Comparison of ENCODE assay signal across 22 mouse cellular contexts in the genomic region with DNA sequence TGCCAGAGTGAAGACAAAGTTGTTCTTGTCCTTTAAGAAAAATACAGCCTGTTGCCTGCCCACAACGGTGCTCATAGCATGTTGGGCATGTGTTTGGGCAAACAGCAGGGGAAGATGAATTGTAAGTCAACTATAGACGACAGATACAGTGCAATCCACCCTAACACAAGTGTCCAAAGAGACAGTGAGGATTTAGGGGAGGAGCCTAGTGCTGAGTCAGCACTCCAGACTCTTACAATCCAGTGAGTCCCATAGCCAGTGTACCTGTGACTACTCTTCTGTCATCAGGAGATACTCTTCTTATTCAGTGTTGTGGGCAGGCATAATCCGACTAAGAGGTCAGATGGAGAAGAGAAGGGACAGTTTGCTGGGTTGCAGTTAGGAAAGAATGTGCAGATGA. TPM values are rescaled to one million over a fixed set of nuclear protein-coding genes. Genes with fewer than 3 reads are reported as not detected.
DNase-seq lines count a peak whose midpoint lies in the region; TF ChIP-seq lines count a peak whose summit lies in the region.
"Had no signal": no experiment of that assay in that cellular context is flagged by ENCODE, and none has a peak within 500 bp of the region (broad histone marks: within the 10 kb centered on the region; RNA-seq: fewer than 3 reads in every experiment).

No protein-coding gene starts in this region.

- no peak for TF ChIP-seq EP300 in CH12.LX (IDR thresholded peaks at IDR 0.05; ENCODE audit: low read length)

- dilution Hi-C loops in CH12.LX (cut with MboI; ENCODE audit: extremely low pct_ligation_motif_present, extremely low pct_unique_long_range_greater_than_20kb, low sequenced_read_pairs) = no loop called here

- H3K4me2 ChIP-seq in CH12.LX (ENCODE audit: insufficient read depth, low read depth, poor library complexity, severe bottlenecking) = no peak overlapping the region
- H3K4me2 ChIP-seq: embryonic facial prominence, embryonic 13.5 days; embryonic facial prominence, embryonic 15.5 days; forebrain, embryonic 13.5 days; forebrain, embryonic 15.5 days had no signal

- H3K4me3 ChIP-seq in cerebellum, adult 2 months (replicated peaks; ENCODE audit: insufficient read depth, low read depth, low read length) = no peak overlapping the region
- no peak overlapping the region for H3K4me3 ChIP-seq in CH12.LX (replicated peaks in 1 of 3; ENCODE audit: low read depth in 2 of 3, low read length in 2 of 3, poor library complexity in 1 of 3)
- H3K4me3 ChIP-seq in forebrain, embryonic 10.5 days = no peak overlapping the region
- H3K4me3 ChIP-seq: embryonic facial prominence, embryonic 13.5 days; embryonic facial prominence, embryonic 15.5 days; erythroblast, embryonic 14.5 days; forebrain, embryonic 13.5 days; forebrain, embryonic 15.5 days had no signal

- peaks cover 36% of the 10 kb centered on the region for H3K4me1 ChIP-seq in cerebellum, adult 2 months (ENCODE audit: control insufficient read depth, insufficient read depth, low read length)
- 0 out of 4 replicates have a peak, but pooled peaks cover 0 to 4% of the 10 kb centered on the region in 2 experiments for H3K4me1 ChIP-seq in CH12.LX (ENCODE audit: control insufficient read depth in 1 of 2, insufficient read depth in 2 of 2)
- H3K4me1 ChIP-seq in forebrain, embryonic 10.5 days = peaks cover 24% of the 10 kb centered on the region

- WGBS in cerebellum, adult 2 months = 67% methylated on average over 3 of the region's 3 CpGs
- 90% methylated on average over 3 of the region's 3 CpGs for WGBS in forebrain, embryonic 10.5 days

- intact Hi-C loops in heart, postnatal 14 days (cut with DNase I) = no loop called here

- H3K36me3 ChIP-seq in CH12.LX (replicated peaks in 1 of 2; ENCODE audit: control insufficient read depth in 1 of 2, insufficient read depth in 1 of 2, low read length in 1 of 2) = no peaks in the 10 kb centered on the region
- H3K36me3 ChIP-seq in forebrain, embryonic 10.5 days (replicated peaks) = no peaks in the 10 kb centered on the region
- H3K36me3 ChIP-seq: embryonic facial prominence, embryonic 13.5 days; embryonic facial prominence, embryonic 15.5 days; forebrain, embryonic 15.5 days; G1E had no signal

- in situ Hi-C loops in CH12.LX (cut with MboI; ENCODE audit: low pct_ligation_motif_present, low pct_unique_long_range_greater_than_20kb, low sequenced_read_pairs) = no loop called here

- TF ChIP-seq RAD21 in CH12.LX (IDR thresholded peaks at IDR 0.05; ENCODE audit: low read depth, low read length) = no peak

- TF ChIP-seq CTCF in cerebellum, adult 2 months (IDR thresholded peaks at IDR 0.05; ENCODE audit: borderline replicate concordance, insufficient read depth, low read depth, low read length) = no peak
- no peak for TF ChIP-seq CTCF in CH12.LX (conservative IDR thresholded peaks at IDR 0.05 in 1 of 2, IDR thresholded peaks at IDR 0.05 in 1 of 2; ENCODE audit: low read depth in 2 of 2, low read length in 2 of 2)

- H3K27me3 ChIP-seq in cerebellum, adult 2 months (ENCODE audit: control insufficient read depth, insufficient read depth, low read length) = no peaks in the 10 kb centered on the region
- H3K27me3 ChIP-seq in CH12.LX (replicated peaks) = peaks cover 8% of the 10 kb centered on the region
- H3K27me3 ChIP-seq in forebrain, embryonic 10.5 days (ENCODE audit: poor library complexity, severe bottlenecking) = peaks cover 59% of the 10 kb centered on the region

- H3K9ac ChIP-seq in CH12.LX (ENCODE audit: insufficient read depth, low read depth) = no peak overlapping the region
- H3K9ac ChIP-seq: embryonic facial prominence, embryonic 13.5 days; embryonic facial prominence, embryonic 15.5 days; forebrain, embryonic 13.5 days; forebrain, embryonic 15.5 days; forebrain, postnatal 0 days had no signal

- DNase-seq in cerebellum, adult 2 months = no peak
- no peak for DNase-seq in cerebellum, postnatal 10 days
- DNase-seq in heart, adult 11 months = peak; percentile 61
- no peak for DNase-seq in heart, postnatal 14 days
- DNase-seq in CH12.LX (ENCODE audit: extremely low read depth) = no peak
- no peak for DNase-seq in forebrain, embryonic 10.5 days (ENCODE audit: extremely low spot score, low spot score)
- DNase-seq: adrenal gland, postnatal 10 days; adrenal gland, postnatal 25 days; B cell, adult 2 months; cerebellum, adult 11 months; cerebellum, adult 18-20 months; cerebellum, postnatal 25 days; embryo, embryonic 11 days; forebrain, postnatal 0 days had no signal

- no peaks in the 10 kb centered on the region for H3K79me2 ChIP-seq in CH12.LX (replicated peaks; ENCODE audit: control insufficient read depth, extremely low read depth, insufficient read depth, poor library complexity, severe bottlenecking)

- no peaks in the 10 kb centered on the region for H3K9me3 ChIP-seq in CH12.LX (replicated peaks; ENCODE audit: low read length)
- H3K9me3 ChIP-seq in forebrain, embryonic 10.5 days = no peaks in the 10 kb centered on the region; the same call in 1 of the 2 replicates
- H3K9me3 ChIP-seq: embryonic facial prominence, embryonic 15.5 days; forebrain, embryonic 13.5 days; forebrain, embryonic 15.5 days had no signal

- TF ChIP-seq POLR2A in cerebellum, adult 2 months (IDR thresholded peaks at IDR 0.05; ENCODE audit: borderline replicate concordance, insufficient read depth, low read length) = no peak
- TF ChIP-seq POLR2A in CH12.LX (IDR thresholded peaks at IDR 0.05; ENCODE audit: low read depth, low read length) = no peak

- peak overlapping the region; percentile 78; the same call in 1 of the 2 replicates for H3K27ac ChIP-seq in cerebellum, adult 2 months (ENCODE audit: insufficient read depth, low read length)
- no peak overlapping the region for H3K27ac ChIP-seq in CH12.LX (ENCODE audit: insufficient read depth, low read depth)
- H3K27ac ChIP-seq in forebrain, embryonic 10.5 days = no peak overlapping the region
- H3K27ac ChIP-seq: embryonic facial prominence, embryonic 13.5 days; embryonic facial prominence, embryonic 15.5 days; forebrain, embryonic 13.5 days; forebrain, embryonic 15.5 days had no signal

TF ChIP-seq in CH12.LX, 34 proteins besides CTCF, POLR2A, EP300 and RAD21:
- TF ChIP-seq USF2 (conservative IDR thresholded peaks at IDR 0.05; ENCODE audit: low read depth, low read length) (no peak), IRF4 (IDR thresholded peaks at IDR 0.05; ENCODE audit: low read depth, low read length) (no peak), ZKSCAN1 (IDR thresholded peaks at IDR 0.05; ENCODE audit: borderline replicate concordance, low read depth, low read length) (no peak), KAT2A (IDR thresholded peaks at IDR 0.05; ENCODE audit: insufficient replicate concordance, low read length) (no peak), MAFK (IDR thresholded peaks at IDR 0.05; ENCODE audit: insufficient replicate concordance, low read length) (peak; percentile 68), USF1 (IDR thresholded peaks at IDR 0.05; ENCODE audit: low read depth, low read length) (no peak), MYC (IDR thresholded peaks at IDR 0.05; ENCODE audit: low read depth, low read length) (no peak), MXI1 (IDR thresholded peaks at IDR 0.05; ENCODE audit: low read depth, low read length) (no peak), NRF1 (IDR thresholded peaks at IDR 0.05; ENCODE audit: low read depth, low read length) (no peak)
TF ChIP-seq in CH12.LX: peak in this region for 1.

RNA-seq across cellular contexts. Expression of a gene that starts 8.0 kb away (rescaled TPM):
- polyA plus RNA-seq in cerebellum, adult 2 months (2012; rRNA removed) = 886 and 1,066 TPM in 2 replicates
- total RNA-seq in heart, postnatal 14 days (2021) = under 1 TPM; 0.29 to 0.37 TPM
- total RNA-seq in CH12.LX (2012; rRNA removed) (not detected in 2 replicates), CH12.LX (2014; rRNA removed) (not detected in 2 replicates)
- polyA plus RNA-seq in CH12.LX (2012; ENCODE audit: insufficient read length, low read depth) = not detected in 2 replicates
- polyA plus RNA-seq in forebrain, embryonic 10.5 days (2016; fragmentation: Nextera tagmentation; extraction: Ambion mirVana) = 1.5 TPM in 2 replicates
- total RNA-seq: common myeloid progenitor, adult 5-6 weeks; G1E had no signal
- polyA plus RNA-seq: CD4-positive, CD25-positive, alpha-beta regulatory T cell, adult 4 months; erythroblast, embryonic 14.5 days; G1E had no signal

Comparison
In these comparisons a context has a peak if more than half of its experiments do, and no peak if none do; other contexts are left out.
1. RNA of a gene that starts 8.0 kb away (polyA plus RNA-seq): 886 to 1,066 TPM in cerebellum, adult 2 months; 1.5 TPM in forebrain, embryonic 10.5 days and not detected in CH12.LX; every median in the first group is over 100 times any median in the second.